Mouse (Mus musculus) ovary, postnatal 14 days (tissue): ENCODE data around the gene Gm10600.
"Not testable (repeated sequence)": the region's sequence is repeated elsewhere in the genome, so short reads cannot be mapped to it uniquely, and the experiment has no call there.

Source experiments
- DNase-seq: peaks from one replicate; pipeline ENCODE4 v3.0.0; 2022; ENCODE audit warnings: low spot score

The Gm10600 gene

GRCm38 (mm10) chr4:42240339-42240738 lies at the start of gene Gm10600:
Gene Gm10600, plus strand, starts transcription at chr4:42240639.
- DNase-seq, result not testable (repeated sequence)

GRCm38 (mm10) chr4:42255467-42255866 lies 15.0 kb downstream of the Gm10600 start, which contains the start of gene Ccl21b:
Gene Ccl21b, plus strand, starts transcription at chr4:42255767.
- not testable (repeated sequence) for DNase-seq
